Mouse (Mus musculus): ENCODE measurements at regions not wholly inside any gene's neighbourhood (a gene's known extent, or its start where the extent isn't known, plus 50 kb on each side); places are given as distances from the start of the nearest gene placed in this dataset.
A peak's percentile ranks its signal among the peaks of the same experiment; 100 is the strongest.

GRCm38 (mm10) chr10:106058050-106058449, 216.9 kb upstream of the Mettl25 start:
- no peak for DNase-seq

- DNase-seq: no peak
These were observed 197.3 kb upstream of the Mettl25 start for GRCm38 (mm10) chr10:106038497-106038896.

- no peak for DNase-seq
These were observed 196.9 kb upstream of the Mettl25 start for GRCm38 (mm10) chr10:106038033-106038432.

GRCm38 (mm10) chr10:106033416-106033815, 192.2 kb upstream of the Mettl25 start:
- no peak for DNase-seq

DNA sequence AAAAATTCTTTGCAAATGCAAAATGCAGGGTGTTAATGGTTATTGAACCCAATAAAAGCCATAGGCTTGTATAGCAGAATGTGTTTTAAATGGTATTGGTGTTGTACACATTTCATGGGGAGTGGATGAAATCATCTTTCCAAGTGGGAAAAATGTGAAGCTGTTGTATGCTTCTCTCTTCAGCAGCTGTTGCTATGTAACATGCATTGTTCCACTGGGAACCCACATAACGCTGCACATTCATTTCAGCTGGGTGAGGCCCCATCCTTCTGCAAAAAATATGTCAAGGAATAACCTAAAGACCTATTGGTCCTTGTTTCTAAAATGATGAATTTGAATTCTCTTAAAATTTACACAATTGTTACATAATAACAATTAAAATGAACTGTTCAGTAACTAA, 183.5 kb upstream of the Mettl25 start:
- DNase-seq: no peak

DNA sequence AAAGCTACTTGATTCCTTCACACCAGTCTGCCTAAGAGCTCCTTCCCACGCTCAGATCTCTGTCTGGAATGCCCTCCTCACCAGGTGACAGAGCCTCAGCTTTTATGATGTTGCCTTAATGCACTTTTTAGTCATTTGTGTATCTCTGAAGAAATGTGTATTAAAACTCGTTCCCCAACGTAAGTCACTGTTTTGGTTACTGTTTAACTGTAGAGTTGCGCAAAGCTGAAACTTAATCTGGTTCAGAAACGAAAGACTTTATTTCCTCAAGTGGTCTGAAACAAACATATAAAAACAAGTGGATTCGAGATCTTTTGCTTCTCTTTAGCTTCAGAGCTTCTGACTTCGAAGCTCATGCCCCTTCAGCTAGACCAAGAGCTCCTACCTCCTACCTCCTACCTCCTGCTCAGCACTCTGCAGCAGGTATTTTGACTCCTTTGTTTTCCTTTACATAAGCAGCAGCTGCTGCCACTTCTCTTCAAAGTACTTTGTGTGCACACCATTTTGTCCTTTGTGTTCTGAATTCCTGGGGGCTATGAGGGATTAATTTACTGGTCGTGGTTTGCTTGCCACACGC, 182.5 kb upstream of the Mettl25 start:
- DNase-seq: no peak

DNA sequence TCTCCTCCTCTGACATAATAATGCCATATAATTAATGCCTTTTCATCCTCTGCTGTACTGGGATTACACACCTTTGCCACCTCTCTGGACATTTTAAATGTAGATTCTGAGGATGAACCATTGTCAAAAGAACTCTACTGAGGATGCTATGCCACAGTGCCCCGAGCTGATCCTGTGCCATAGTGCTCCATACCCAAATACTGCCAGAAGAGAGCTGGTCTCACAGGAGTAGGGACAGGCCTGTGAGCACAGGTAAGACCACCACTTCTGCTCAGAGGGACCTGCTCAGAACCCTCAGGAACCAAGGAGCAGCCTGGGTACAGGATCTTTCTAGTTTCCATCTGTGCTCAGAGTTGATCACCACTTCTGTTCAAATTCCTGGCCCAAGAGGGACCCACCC, 174.8 kb upstream of the Mettl25 start:
- DNase-seq: no peak

- no peak for DNase-seq
These were observed 174.3 kb upstream of the Mettl25 start for GRCm38 (mm10) chr10:106015436-106015835.

- no peak for DNase-seq
These were observed 169.0 kb upstream of the Mettl25 start for GRCm38 (mm10) chr10:106010131-106010530.

- peak in 1 of 2 experiments; percentile 9 for DNase-seq
These were observed 166.2 kb upstream of the Mettl25 start for GRCm38 (mm10) chr10:106007331-106007730.

DNA sequence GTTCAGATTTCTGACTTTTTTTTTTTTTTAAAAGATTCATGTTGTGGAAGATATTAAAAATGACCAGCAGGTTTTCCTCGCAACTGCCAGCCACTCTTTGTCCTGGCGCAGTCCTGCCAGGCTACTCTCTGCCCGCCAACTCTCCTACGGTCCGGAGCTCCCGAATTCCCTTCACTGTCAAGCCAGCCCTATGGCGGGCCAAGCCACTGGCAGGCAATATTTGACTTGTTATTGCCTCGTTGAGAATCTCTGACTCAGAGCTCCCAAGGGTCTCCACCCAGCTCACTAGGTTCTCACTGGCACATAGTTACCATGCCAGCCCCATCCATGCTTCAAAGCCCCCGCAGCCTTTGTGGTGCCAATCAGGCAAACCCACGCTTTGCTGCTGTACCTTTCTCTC, 165.7 kb upstream of the Mettl25 start:
- DNase-seq: peak; percentile 17 to 22

- no peak for DNase-seq
These were observed 164.9 kb upstream of the Mettl25 start for GRCm38 (mm10) chr10:106006061-106006460.

DNA sequence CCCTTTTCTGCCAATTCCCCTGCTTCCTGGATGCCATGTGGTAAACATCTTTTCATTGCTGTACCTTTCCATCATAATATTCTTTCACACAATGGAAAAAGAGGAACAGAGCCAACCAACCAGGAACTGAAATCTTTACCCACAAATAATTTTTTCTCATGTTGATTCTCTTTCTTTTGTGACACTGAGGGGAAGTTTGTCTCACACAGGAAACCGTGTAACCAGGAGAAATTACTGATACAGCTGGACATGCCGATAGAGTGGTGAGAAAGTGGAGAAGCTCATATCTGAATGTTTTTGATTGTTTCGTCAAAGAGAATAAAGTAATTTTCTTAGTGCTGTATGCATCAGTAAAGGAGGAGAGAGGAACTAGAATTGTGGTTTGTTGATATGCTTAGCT, 116.3 kb upstream of the Mettl25 start:
- DNase-seq: no peak

GRCm38 (mm10) chr10:105933309-105933708, 92.1 kb upstream of the Mettl25 start:
- DNase-seq: no peak

DNA sequence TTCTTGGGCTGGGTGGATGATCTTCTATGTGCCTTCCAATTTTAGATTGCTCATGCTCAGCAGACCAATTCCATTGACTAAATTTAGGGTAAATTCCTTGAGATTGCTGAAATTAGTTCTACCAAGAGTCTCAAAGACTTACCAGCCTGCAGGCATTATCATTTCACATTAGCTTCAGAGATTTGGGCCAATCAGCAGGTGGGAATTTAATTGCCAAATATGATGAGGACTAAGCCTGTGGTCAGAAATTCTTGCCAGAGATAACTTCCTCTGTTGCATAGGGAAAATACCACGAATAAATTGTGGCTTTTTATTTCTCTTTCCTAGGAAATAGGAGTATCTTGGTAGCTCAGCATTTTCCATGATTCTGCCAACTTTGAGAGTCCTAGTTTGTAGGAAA, 91.6 kb upstream of the Mettl25 start:
- no peak for DNase-seq

GRCm38 (mm10) chr10:105927596-105927995, 86.4 kb upstream of the Mettl25 start:
- no peak for DNase-seq

- DNase-seq: no peak
These were observed 85.7 kb upstream of the Mettl25 start for GRCm38 (mm10) chr10:105926912-105927238.

- DNase-seq: no peak
These were observed 85.2 kb upstream of the Mettl25 start for GRCm38 (mm10) chr10:105926229-105926911.

GRCm38 (mm10) chr10:105899677-105900076, 58.5 kb upstream of the Mettl25 start:
- DNase-seq: no peak

DNA sequence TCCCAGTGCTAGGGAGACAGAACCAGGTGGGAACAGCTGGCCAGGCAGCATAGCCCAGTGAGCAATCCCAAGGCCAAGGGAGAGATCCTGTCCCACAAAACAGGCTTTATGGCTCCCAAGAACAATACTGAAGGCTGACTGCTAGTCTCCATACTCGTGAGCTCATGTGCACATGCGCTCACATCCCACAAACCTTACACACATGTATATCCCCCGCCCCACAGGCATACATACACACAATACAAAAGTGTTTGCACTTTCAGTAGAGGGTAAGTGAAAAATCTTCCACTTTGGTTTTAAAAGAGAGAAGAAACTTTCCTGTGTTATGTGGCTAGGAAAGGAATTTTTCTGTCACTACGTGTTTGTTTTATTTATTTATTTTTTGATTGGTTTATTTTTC, 58.0 kb upstream of the Mettl25 start:
- DNase-seq: no peak

Data from cerebellum, postnatal 36 days (tissue).